Mouse (Mus musculus) lung, embryonic 15.5 days (tissue): Measurements from ENCODE around the gene C8a. TPM values are rescaled to one million over a fixed set of nuclear protein-coding genes. Genes with fewer than 3 reads are reported as not detected.

Experiments used
- ATAC-seq: fragments of 200-750 bp; cut with Nextera tagmentation; 2 replicates; pipeline ENCODE4 v1.8.0; 2017; ENCODE audit warnings: moderate number of reproducible peaks, borderline replicate concordance; ENCODE audit not compliant: low FRiP score, low TSS enrichment; ENCODE audit errors: extremely low read depth
- H3K27ac ChIP-seq: fragments of 300-500 bp; sonication (generic); 2 replicates; pipeline ENCODE4 v1.5.1; 2015; ENCODE audit warnings: moderate library complexity, mild to moderate bottlenecking, inconsistent platforms
- H3K27me3 ChIP-seq: fragments of 300-500 bp; sonication (generic); 2 replicates; pipeline ENCODE4 v1.6.1; 2015; ENCODE audit warnings: inconsistent platforms
- H3K36me3 ChIP-seq: fragments of 300-500 bp; sonication (generic); 2 replicates; pipeline ENCODE4 v1.6.1; 2015; ENCODE audit warnings: inconsistent platforms
- H3K4me1 ChIP-seq: fragments of 300-500 bp; sonication (generic); 2 replicates; pipeline ENCODE4 v1.6.1; 2015; ENCODE audit warnings: inconsistent platforms
- H3K4me2 ChIP-seq: fragments of 300-500 bp; sonication (generic); 2 replicates; pipeline ENCODE4 v1.6.1; 2015; ENCODE audit warnings: inconsistent platforms, mild to moderate bottlenecking, moderate library complexity
- H3K4me3 ChIP-seq: fragments of 300-500 bp; sonication (generic); 2 replicates; pipeline ENCODE4 v1.5.1; 2015; ENCODE audit warnings: mild to moderate bottlenecking, inconsistent platforms
- H3K9ac ChIP-seq: fragments of 300-500 bp; sonication (generic); 2 replicates; pipeline ENCODE4 v1.6.1; 2015; ENCODE audit warnings: inconsistent platforms
- H3K9me3 ChIP-seq: fragments of 300-500 bp; sonication (generic); 2 replicates; pipeline ENCODE4 v1.6.1; 2016; ENCODE audit warnings: inconsistent platforms
- WGBS: fragments of 180-500 bp; shearing (Covaris S2); methylation state at CpG from one replicate; pipeline ENCODE4 v1.1.7; 2015; 5-methylcytosine and 5-hydroxymethylcytosine counted together
- polyA plus RNA-seq: library from polyadenylated mRNA; unstranded; fragments of >200 nt; fragmentation: Nextera tagmentation; extraction: Ambion mirVana; gene quantifications from 2 replicates; pipeline ENCODE4 v1.2.1, GENCODE M21; 2015

The C8a gene
- 0.04 TPM in 1 of 2 replicates, not detected in the other for polyA plus RNA-seq

GRCm38 (mm10) chr4:104876323-104876722 is at the start of gene C8a:
C8a (minus strand) TSS chr4:104876398.
- Histone ChIP-seq H3K36me3 (no peaks in the 10 kb centered on the region), H3K9me3 (no peaks in the 10 kb centered on the region), H3K4me2 (no peak within 1 kb of the TSS), H3K4me3 (no peak within 1 kb of the TSS), H3K9ac (no peak within 1 kb of the TSS), H3K4me1 (no peaks in the 10 kb centered on the region), H3K27ac (no peak within 1 kb of the TSS), H3K27me3 (no peaks in the 10 kb centered on the region)
- 83% methylated on average over 3 of the region's 3 CpGs for WGBS
- no peak for ATAC-seq

- Histone ChIP-seq H3K9ac (no peak overlapping the region), H3K4me1 (no peaks in the 10 kb centered on the region), H3K27ac (no peak overlapping the region), H3K4me2 (no peak overlapping the region), H3K4me3 (no peak overlapping the region), H3K36me3 (no peaks in the 10 kb centered on the region), H3K27me3 (no peaks in the 10 kb centered on the region), H3K9me3 (no peaks in the 10 kb centered on the region)
- 79% methylated on average over 5 of the region's 5 CpGs for WGBS
- ATAC-seq = no peak
Measured at GRCm38 (mm10) chr4:104925383-104925782, 49.2 kb upstream of the C8a start.

GRCm38 (mm10) chr4:104918017-104918416 is 41.8 kb upstream of the C8a start:
- no peaks in the 10 kb centered on the region for H3K4me1 ChIP-seq
- no peaks in the 10 kb centered on the region for H3K36me3 ChIP-seq
- H3K27ac ChIP-seq = no peak overlapping the region
- H3K9me3 ChIP-seq = no peaks in the 10 kb centered on the region
- H3K4me2 ChIP-seq = no peak overlapping the region
- WGBS = 76% methylated on average over 6 of the region's 6 CpGs
- no peak overlapping the region for H3K9ac ChIP-seq
- no peak for ATAC-seq
- H3K4me3 ChIP-seq = no peak overlapping the region
- 0 out of 2 replicates have a peak, but pooled peaks cover 8% of the 10 kb centered on the region for H3K27me3 ChIP-seq

GRCm38 (mm10) chr4:104914711-104915247 is 38.6 kb upstream of the C8a start:
- 67% methylated on average over 6 of the region's 6 CpGs for WGBS
- Histone ChIP-seq H3K4me3 (no peak overlapping the region), H3K9me3 (no peaks in the 10 kb centered on the region), H3K27me3 (0 out of 2 replicates have a peak, but pooled peaks cover 8% of the 10 kb centered on the region), H3K9ac (no peak overlapping the region), H3K27ac (no peak overlapping the region), H3K4me1 (no peaks in the 10 kb centered on the region), H3K4me2 (no peak overlapping the region), H3K36me3 (no peaks in the 10 kb centered on the region)
- no peak for ATAC-seq

- Histone ChIP-seq H3K36me3 (no peaks in the 10 kb centered on the region), H3K9ac (no peak within 1 kb of the TSS), H3K27me3 (0 out of 2 replicates have a peak, but pooled peaks cover 8% of the 10 kb centered on the region), H3K4me2 (peak within 1 kb of the TSS; percentile 49), H3K4me3 (peak within 1 kb of the TSS; percentile 24), H3K4me1 (no peaks in the 10 kb centered on the region), H3K27ac (no peak within 1 kb of the TSS), H3K9me3 (no peaks in the 10 kb centered on the region)
- no peak for ATAC-seq
- WGBS = 21% methylated on average over 23 of the region's 23 CpGs
Measured at GRCm38 (mm10) chr4:104913291-104914129, 37.3 kb upstream of the C8a start, which contains the start of gene Fyb2. Fyb2 (plus strand) TSS chr4:104913456.

- 0 out of 2 replicates have a peak, but pooled peaks cover 8% of the 10 kb centered on the region for H3K27me3 ChIP-seq
- peak; percentile 75; the same call in 1 of the 2 replicates for ATAC-seq
- H3K9me3 ChIP-seq = no peaks in the 10 kb centered on the region
- H3K36me3 ChIP-seq = no peaks in the 10 kb centered on the region
- no peaks in the 10 kb centered on the region for H3K4me1 ChIP-seq
- H3K4me3 ChIP-seq = no peak overlapping the region
- H3K27ac ChIP-seq = no peak overlapping the region
- no peak overlapping the region for H3K9ac ChIP-seq
- 32% methylated on average over 7 of the region's 7 CpGs for WGBS
- H3K4me2 ChIP-seq = no peak overlapping the region
Measured at GRCm38 (mm10) chr4:104911685-104912084, 35.5 kb upstream of the C8a start.

GRCm38 (mm10) chr4:104905049-104905448 is 28.9 kb upstream of the C8a start:
- no peaks in the 10 kb centered on the region for H3K36me3 ChIP-seq
- no peaks in the 10 kb centered on the region for H3K9me3 ChIP-seq
- H3K27me3 ChIP-seq = no peaks in the 10 kb centered on the region
- H3K4me3 ChIP-seq = no peak overlapping the region
- no peak overlapping the region for H3K4me2 ChIP-seq
- ATAC-seq = no peak
- H3K9ac ChIP-seq = no peak overlapping the region
- H3K4me1 ChIP-seq = no peaks in the 10 kb centered on the region
- WGBS = 80% methylated on average over 6 of the region's 6 CpGs
- no peak overlapping the region for H3K27ac ChIP-seq

- no peak overlapping the region for H3K27ac ChIP-seq
- H3K4me2 ChIP-seq = no peak overlapping the region
- no peak overlapping the region for H3K4me3 ChIP-seq
- no peak overlapping the region for H3K9ac ChIP-seq
- H3K36me3 ChIP-seq = no peaks in the 10 kb centered on the region
- H3K9me3 ChIP-seq = no peaks in the 10 kb centered on the region
- WGBS = 81% methylated on average over 2 of the region's 2 CpGs
- no peaks in the 10 kb centered on the region for H3K27me3 ChIP-seq
- no peaks in the 10 kb centered on the region for H3K4me1 ChIP-seq
- no peak for ATAC-seq
Measured at GRCm38 (mm10) chr4:104902836-104903235, 26.6 kb upstream of the C8a start.

GRCm38 (mm10) chr4:104894004-104894734 is 18.0 kb upstream of the C8a start:
- no peak overlapping the region for H3K4me2 ChIP-seq
- 0 out of 2 replicates have a peak, but pooled peaks cover 4% of the 10 kb centered on the region for H3K27me3 ChIP-seq
- peaks cover 8% of the 10 kb centered on the region; the same call in 1 of the 2 replicates for H3K4me1 ChIP-seq
- H3K9ac ChIP-seq = no peak overlapping the region
- 55% methylated on average over 13 of the region's 13 CpGs for WGBS
- H3K9me3 ChIP-seq = no peaks in the 10 kb centered on the region
- no peaks in the 10 kb centered on the region for H3K36me3 ChIP-seq
- ATAC-seq = no peak
- H3K4me3 ChIP-seq = no peak overlapping the region
- H3K27ac ChIP-seq = no peak overlapping the region

- Histone ChIP-seq H3K4me2 (no peak overlapping the region), H3K27me3 (0 out of 2 replicates have a peak, but pooled peaks cover 4% of the 10 kb centered on the region), H3K9ac (no peak overlapping the region), H3K4me3 (no peak overlapping the region), H3K27ac (no peak overlapping the region), H3K4me1 (peaks cover 11% of the 10 kb centered on the region; the same call in 1 of the 2 replicates), H3K9me3 (no peaks in the 10 kb centered on the region), H3K36me3 (no peaks in the 10 kb centered on the region)
- ATAC-seq = no peak
- 72% methylated on average over 5 of the region's 5 CpGs for WGBS
Measured at GRCm38 (mm10) chr4:104893588-104893987, 17.4 kb upstream of the C8a start.

GRCm38 (mm10) chr4:104891708-104892107 is 15.5 kb upstream of the C8a start:
- no peak overlapping the region for H3K9ac ChIP-seq
- peaks cover 11% of the 10 kb centered on the region; the same call in 1 of the 2 replicates for H3K4me1 ChIP-seq
- no peak overlapping the region for H3K27ac ChIP-seq
- ATAC-seq = no peak
- no peaks in the 10 kb centered on the region for H3K9me3 ChIP-seq
- H3K4me2 ChIP-seq = no peak overlapping the region
- 75% methylated on average over 7 of the region's 7 CpGs for WGBS
- H3K4me3 ChIP-seq = no peak overlapping the region
- H3K27me3 ChIP-seq = 0 out of 2 replicates have a peak, but pooled peaks cover 4% of the 10 kb centered on the region
- no peaks in the 10 kb centered on the region for H3K36me3 ChIP-seq
